Mouse (Mus musculus) forebrain, embryonic 11.5 days (tissue): ENCODE measurements around the gene Cd82. TPM values are rescaled to one million over a fixed set of nuclear protein-coding genes. Genes with fewer than 3 reads are reported as not detected.

Experiments
- ATAC-seq: fragments of 200-750 bp; cut with Nextera tagmentation; replicated peaks from 2 replicates; pipeline ENCODE4 v1.8.0; 2017; ENCODE audit warnings: moderate TSS enrichment; ENCODE audit not compliant: low FRiP score
- DNase-seq: peaks from one replicate; pipeline ENCODE4 v3.0.0-alpha.2; 2017; ENCODE audit warnings: low spot score
- H3K27ac ChIP-seq: fragments of 300-500 bp; sonication (generic); 2 replicates; pipeline ENCODE4 v1.5.1; 2014; ENCODE audit warnings: low read depth, low read length
- H3K27me3 ChIP-seq: fragments of 300-500 bp; sonication (generic); 2 replicates; pipeline ENCODE4 v1.6.1; 2014; ENCODE audit warnings: mild to moderate bottlenecking, low read length, mixed read lengths; ENCODE audit not compliant: control insufficient read depth, insufficient read depth
- H3K36me3 ChIP-seq: fragments of 300-500 bp; sonication (generic); 2 replicates; pipeline ENCODE4 v1.6.1; 2014; ENCODE audit warnings: mild to moderate bottlenecking, low read length, moderate library complexity, mixed read lengths; ENCODE audit not compliant: control insufficient read depth, insufficient read depth
- H3K4me1 ChIP-seq: fragments of 300-500 bp; sonication (generic); replicated peaks from 2 replicates; pipeline ENCODE4 v1.6.1; 2014; ENCODE audit warnings: low read length, mixed read lengths; ENCODE audit not compliant: control insufficient read depth, insufficient read depth
- H3K4me2 ChIP-seq: fragments of 300-500 bp; sonication (generic); 2 replicates; pipeline ENCODE4 v1.6.1; 2014; ENCODE audit warnings: low read depth, mild to moderate bottlenecking, low read length, moderate library complexity, mixed read lengths; ENCODE audit not compliant: severe bottlenecking
- H3K4me3 ChIP-seq: fragments of 300-500 bp; sonication (generic); 2 replicates; pipeline ENCODE4 v1.5.1; 2014; ENCODE audit warnings: low read depth, low read length
- H3K9ac ChIP-seq: fragments of 300-500 bp; sonication (generic); 2 replicates; pipeline ENCODE4 v1.6.1; 2014; ENCODE audit warnings: low read length
- H3K9me3 ChIP-seq: fragments of 300-500 bp; sonication (generic); 2 replicates; pipeline ENCODE4 v1.6.1; 2016; ENCODE audit warnings: low read length, mixed read lengths; ENCODE audit not compliant: control insufficient read depth
- WGBS: fragments of 180-500 bp; shearing (Covaris S2); extraction: QIAGEN DNeasy Blood & Tissue Kit; methylation state at CpG from one replicate; pipeline ENCODE4 v1.1.7; 2014; 5-methylcytosine and 5-hydroxymethylcytosine counted together
- polyA plus RNA-seq: library from polyadenylated mRNA; unstranded; fragments of >200 nt; fragmentation: Nextera tagmentation; extraction: Ambion mirVana; gene quantifications from 2 replicates; pipeline ENCODE4 v1.2.1, GENCODE M21; 2014

The Cd82 gene
- polyA plus RNA-seq, 1 experiment from 2014 or later, result 4.5 TPM

DNA sequence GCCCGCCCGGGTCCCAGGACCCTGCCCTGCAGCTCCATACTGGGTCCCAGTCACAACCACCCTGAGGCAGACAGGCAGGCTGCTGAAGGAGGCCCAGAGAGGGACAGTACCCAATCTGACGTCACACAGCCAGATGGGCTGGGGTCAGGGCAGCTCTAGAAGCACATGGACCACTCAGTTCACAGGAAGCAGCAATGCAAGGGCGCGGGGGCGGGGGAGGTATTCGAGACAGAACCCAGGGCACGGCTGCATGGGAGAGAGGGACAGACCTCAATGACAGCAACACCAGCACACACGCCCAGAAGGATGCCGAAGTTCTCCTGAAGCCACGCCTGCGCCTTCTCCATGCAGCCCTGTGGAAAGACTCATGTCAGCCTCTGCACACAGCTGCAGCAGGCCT lies 43.0 kb downstream of the Cd82 start:
- Histone ChIP-seq H3K9ac (no peak overlapping the region), H3K9me3 (no peaks in the 10 kb centered on the region), H3K27ac (no peak overlapping the region), H3K4me3 (no peak overlapping the region), H3K4me2 (no peak overlapping the region), H3K36me3 (no peaks in the 10 kb centered on the region), H3K4me1 (no peaks in the 10 kb centered on the region), H3K27me3 (no peaks in the 10 kb centered on the region)
- no peak for DNase-seq
- 86% methylated on average over 12 of the region's 12 CpGs for WGBS
- ATAC-seq, result no peak

DNA sequence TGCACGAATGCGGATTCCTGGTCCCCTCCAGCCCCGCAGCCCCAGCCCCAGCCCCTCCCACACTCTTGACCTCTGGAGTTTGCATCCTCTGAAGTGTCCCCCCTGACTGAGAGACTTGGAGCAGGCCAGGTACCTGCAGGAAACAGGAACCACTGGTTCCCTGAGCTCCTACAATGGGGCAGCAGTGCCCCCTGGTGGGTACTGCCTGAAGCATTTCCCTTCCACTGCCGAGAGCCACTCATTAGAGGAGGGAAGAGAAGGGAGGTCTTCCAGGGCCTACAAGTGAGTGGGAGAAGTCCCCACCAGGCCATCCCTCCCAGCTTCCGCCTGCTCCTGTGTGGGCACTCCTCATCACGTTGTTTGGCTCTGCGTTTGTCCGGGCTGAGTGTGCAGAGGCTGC lies 44.5 kb downstream of the Cd82 start:
- Histone ChIP-seq H3K27me3 (no peaks in the 10 kb centered on the region), H3K9ac (no peak overlapping the region), H3K4me3 (no peak overlapping the region), H3K9me3 (no peaks in the 10 kb centered on the region), H3K36me3 (no peaks in the 10 kb centered on the region), H3K4me1 (no peaks in the 10 kb centered on the region), H3K27ac (no peak overlapping the region), H3K4me2 (no peak overlapping the region)
- ATAC-seq (peak; percentile 50), DNase-seq (peak; percentile 91)
- 13% methylated on average over 8 of the region's 8 CpGs for WGBS

DNA sequence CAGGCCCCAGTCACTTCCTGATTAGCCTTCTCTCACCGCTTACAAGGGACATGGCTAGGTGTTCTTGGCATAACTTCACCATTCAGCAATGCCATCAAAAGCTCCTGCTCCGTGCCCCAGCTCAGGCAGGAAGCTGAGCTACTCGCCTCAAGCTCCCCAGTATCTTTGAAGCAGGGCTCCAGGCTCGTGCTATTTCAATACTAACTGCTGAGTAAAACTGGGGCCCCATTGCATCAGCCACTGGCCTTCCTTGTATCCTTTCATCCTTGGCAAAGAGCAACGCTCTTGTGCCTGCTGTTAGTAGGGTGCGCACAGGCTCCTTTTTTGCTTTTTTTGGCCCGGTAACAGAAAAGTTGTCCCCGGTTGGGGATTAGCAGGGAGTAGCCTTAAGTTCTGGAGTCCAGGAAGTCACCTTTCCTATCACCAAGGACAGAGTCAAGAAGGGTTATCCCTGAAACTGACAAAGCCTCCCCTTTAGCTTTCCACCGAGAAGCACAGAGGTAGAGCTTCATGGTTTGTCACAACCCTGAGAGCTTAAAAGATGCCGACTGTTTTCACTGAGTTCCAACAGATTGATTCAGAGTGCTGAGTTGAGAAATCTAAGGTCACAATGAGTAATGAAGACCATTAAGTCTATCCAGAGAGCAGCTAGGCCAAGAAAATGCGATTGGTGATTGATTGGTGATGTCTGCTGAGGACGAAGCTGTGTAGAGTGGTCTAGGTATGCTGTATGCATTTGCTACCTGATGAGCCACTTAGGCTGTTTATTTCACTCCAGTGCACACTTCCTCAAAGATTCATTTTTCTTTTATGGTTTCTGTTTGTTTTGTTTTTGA lies 45.8 kb downstream of the Cd82 start:
- no peak overlapping the region for H3K27ac ChIP-seq
- DNase-seq, result no peak
- no peaks in the 10 kb centered on the region for H3K27me3 ChIP-seq
- H3K4me2 ChIP-seq, result no peak overlapping the region
- WGBS, result 85% methylated on average over 12 of the region's 12 CpGs
- H3K9ac ChIP-seq, result no peak overlapping the region
- ATAC-seq, result no peak
- no peaks in the 10 kb centered on the region for H3K36me3 ChIP-seq
- H3K9me3 ChIP-seq, result no peaks in the 10 kb centered on the region
- H3K4me3 ChIP-seq, result no peak overlapping the region
- no peaks in the 10 kb centered on the region for H3K4me1 ChIP-seq

DNA sequence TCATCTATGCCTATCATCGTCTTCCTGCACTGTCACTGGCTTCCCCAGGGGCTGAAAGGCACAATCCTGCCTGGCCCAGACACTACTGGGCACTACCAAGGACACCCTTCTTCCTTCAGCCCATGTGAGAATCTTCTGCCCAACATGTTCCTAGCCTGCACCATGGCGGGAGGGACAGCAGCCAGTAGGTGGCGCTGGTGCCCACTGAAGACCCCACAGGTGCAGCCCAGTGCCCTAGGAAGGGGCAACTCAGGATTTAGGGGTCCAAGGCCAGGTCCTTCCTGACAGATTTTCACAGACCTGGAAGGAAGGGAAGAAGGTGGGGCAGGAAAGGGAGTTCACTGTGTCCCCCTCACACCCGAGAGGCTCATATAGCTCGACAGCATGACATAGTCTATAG lies 47.7 kb downstream of the Cd82 start:
- ATAC-seq, result no peak
- Histone ChIP-seq H3K9me3 (no peaks in the 10 kb centered on the region), H3K27me3 (no peaks in the 10 kb centered on the region), H3K4me1 (peaks cover 3% of the 10 kb centered on the region; the same call in 1 of the 2 replicates), H3K4me3 (no peak overlapping the region), H3K27ac (no peak overlapping the region), H3K9ac (no peak overlapping the region), H3K36me3 (no peaks in the 10 kb centered on the region), H3K4me2 (no peak overlapping the region)
- peak; percentile 80 for DNase-seq
- 41% methylated on average over 5 of the region's 5 CpGs for WGBS

GRCm38 (mm10) chr2:93414163-93414562 lies 48.8 kb downstream of the Cd82 start:
- H3K4me2 ChIP-seq, result no peak overlapping the region
- no peaks in the 10 kb centered on the region for H3K27me3 ChIP-seq
- no peaks in the 10 kb centered on the region for H3K9me3 ChIP-seq
- H3K27ac ChIP-seq, result no peak overlapping the region
- no peak for DNase-seq
- H3K9ac ChIP-seq, result no peak overlapping the region
- H3K4me1 ChIP-seq, result peaks cover 3% of the 10 kb centered on the region; the same call in 1 of the 2 replicates
- 86% methylated on average over 9 of the region's 9 CpGs for WGBS
- H3K4me3 ChIP-seq, result no peak overlapping the region
- no peaks in the 10 kb centered on the region for H3K36me3 ChIP-seq
- no peak for ATAC-seq

GRCm38 (mm10) chr2:93413367-93414014 lies 49.4 kb downstream of the Cd82 start:
- Histone ChIP-seq H3K27ac (no peak overlapping the region), H3K27me3 (no peaks in the 10 kb centered on the region), H3K4me1 (peaks cover 3% of the 10 kb centered on the region; the same call in 1 of the 2 replicates), H3K36me3 (no peaks in the 10 kb centered on the region), H3K4me3 (no peak overlapping the region), H3K4me2 (no peak overlapping the region), H3K9me3 (no peaks in the 10 kb centered on the region), H3K9ac (no peak overlapping the region)
- ATAC-seq (no peak), DNase-seq (peak; percentile 78)
- 48% methylated on average over 7 of the region's 7 CpGs for WGBS

- Histone ChIP-seq H3K4me3 (no peak overlapping the region), H3K36me3 (no peaks in the 10 kb centered on the region), H3K9me3 (no peaks in the 10 kb centered on the region), H3K9ac (no peak overlapping the region), H3K4me2 (no peak overlapping the region), H3K27ac (no peak overlapping the region), H3K27me3 (no peaks in the 10 kb centered on the region), H3K4me1 (peaks cover 3% of the 10 kb centered on the region; the same call in 1 of the 2 replicates)
- WGBS, result 60% methylated on average over 4 of the region's 4 CpGs
- DNase-seq (no peak), ATAC-seq (no peak)
Measured at GRCm38 (mm10) chr2:93412101-93412500, 50.8 kb downstream of the Cd82 start.

GRCm38 (mm10) chr2:93410899-93411570 lies 51.9 kb downstream of the Cd82 start:
- ATAC-seq, result no peak
- peak; percentile 48 for DNase-seq

More at GRCm38 (mm10) chr2:93410899-93411570, 51.9 kb downstream of the Cd82 start:
- no peak overlapping the region for H3K4me3 ChIP-seq
- peaks cover 3% of the 10 kb centered on the region; the same call in 1 of the 2 replicates for H3K4me1 ChIP-seq
- no peaks in the 10 kb centered on the region for H3K9me3 ChIP-seq
- no peak overlapping the region for H3K9ac ChIP-seq
- no peak overlapping the region for H3K27ac ChIP-seq
- 51% methylated on average over 12 of the region's 12 CpGs for WGBS
- H3K36me3 ChIP-seq, result no peaks in the 10 kb centered on the region
- no peak overlapping the region for H3K4me2 ChIP-seq
- H3K27me3 ChIP-seq, result no peaks in the 10 kb centered on the region
